Mouse (Mus musculus): ENCODE measurements at regions not wholly inside any gene's neighbourhood (a gene's known extent, or its start where the extent isn't known, plus 50 kb on each side); places are given as distances from the start of the nearest gene placed in this dataset.

DNA sequence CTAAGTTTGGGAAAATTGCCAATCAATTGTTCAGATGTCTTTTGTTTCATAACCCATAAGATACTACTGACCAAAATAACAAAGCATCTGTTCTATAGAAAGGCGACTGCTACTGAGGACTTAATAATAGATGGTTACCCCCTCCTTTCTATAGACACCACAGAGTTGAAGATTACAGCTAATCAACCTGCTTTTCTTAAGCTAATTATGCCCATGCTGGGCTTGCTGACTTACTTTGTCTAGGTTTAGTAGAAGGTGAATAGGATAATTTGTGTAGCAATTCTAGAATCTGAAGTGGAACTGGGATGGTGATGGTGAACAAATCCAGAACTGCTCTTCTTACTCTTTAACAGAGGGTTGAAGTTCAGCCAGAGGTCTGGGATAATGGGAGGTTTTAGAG is 53.8 kb upstream of the Tbx18 start:
- Histone ChIP-seq H3K27ac (no peak overlapping the region), H3K9me3 (replicated peaks) (no peaks in the 10 kb centered on the region), H3K27me3 (no peaks in the 10 kb centered on the region), H3K4me3 (replicated peaks) (no peak overlapping the region), H3K9ac (no peak overlapping the region), H3K4me1 (replicated peaks) (no peaks in the 10 kb centered on the region), H3K36me3 (no peaks in the 10 kb centered on the region), H3K4me2 (no peak overlapping the region)
- 40% methylated on average over 1 of the region's 1 CpGs for WGBS (ENCODE audit: insufficient replicate concordance)
- DNase-seq (no peak), ATAC-seq (ENCODE audit: low read depth) (no peak)

- Histone ChIP-seq H3K4me1 (replicated peaks) (no peaks in the 10 kb centered on the region), H3K4me3 (replicated peaks) (no peak overlapping the region), H3K27ac (no peak overlapping the region), H3K9me3 (replicated peaks) (no peaks in the 10 kb centered on the region), H3K36me3 (no peaks in the 10 kb centered on the region), H3K4me2 (no peak overlapping the region), H3K27me3 (no peaks in the 10 kb centered on the region), H3K9ac (no peak overlapping the region)
- DNase-seq (no peak), ATAC-seq (ENCODE audit: low read depth) (no peak)
- 61% methylated on average over 2 of the region's 2 CpGs for WGBS (ENCODE audit: insufficient replicate concordance)
Measured at GRCm38 (mm10) chr9:87811746-87812145, 80.7 kb upstream of the Tbx18 start.

DNA sequence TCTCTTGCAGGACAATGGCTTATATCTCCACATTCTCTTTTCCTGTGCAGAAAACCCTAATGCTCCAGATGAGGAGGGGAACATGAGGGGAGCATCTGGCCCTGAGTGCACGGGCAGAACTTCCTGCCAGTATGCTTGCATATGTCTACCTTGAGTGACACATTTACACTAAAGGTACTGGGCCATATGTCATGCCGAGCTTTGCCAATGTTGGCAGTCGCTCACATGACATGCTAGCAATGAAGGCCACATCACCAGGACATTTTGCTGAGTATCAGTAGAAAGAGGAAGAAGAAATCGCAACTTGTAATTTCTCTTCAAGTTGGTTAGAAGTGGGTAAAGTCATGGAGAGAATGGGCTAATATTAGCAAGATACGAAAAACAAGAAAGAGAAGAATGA is 91.2 kb upstream of the Tbx18 start:
- H3K9me3 ChIP-seq (replicated peaks): no peaks in the 10 kb centered on the region; the same call in 1 of the 2 replicates
- H3K27me3 ChIP-seq: no peaks in the 10 kb centered on the region
- DNase-seq (no peak), ATAC-seq (ENCODE audit: low read depth) (no peak)
- no peaks in the 10 kb centered on the region for H3K4me1 ChIP-seq (replicated peaks)
- H3K4me2 ChIP-seq: no peak overlapping the region
- no peak overlapping the region for H3K27ac ChIP-seq
- H3K4me3 ChIP-seq (replicated peaks): no peak overlapping the region
- H3K9ac ChIP-seq: no peak overlapping the region
- no peaks in the 10 kb centered on the region for H3K36me3 ChIP-seq
- 56% methylated on average over 5 of the region's 5 CpGs for WGBS (ENCODE audit: insufficient replicate concordance)

- Histone ChIP-seq H3K4me1 (replicated peaks) (no peaks in the 10 kb centered on the region), H3K9me3 (replicated peaks) (no peaks in the 10 kb centered on the region; the same call in 1 of the 2 replicates), H3K4me2 (no peak overlapping the region), H3K27ac (no peak overlapping the region), H3K9ac (no peak overlapping the region), H3K36me3 (no peaks in the 10 kb centered on the region), H3K27me3 (no peaks in the 10 kb centered on the region), H3K4me3 (replicated peaks) (no peak overlapping the region)
- no peak for ATAC-seq (ENCODE audit: low read depth)
- DNase-seq: no peak
- WGBS (ENCODE audit: insufficient replicate concordance): 61% methylated on average over 8 of the region's 8 CpGs
Measured at GRCm38 (mm10) chr9:87824691-87825230, 93.7 kb upstream of the Tbx18 start.

DNA sequence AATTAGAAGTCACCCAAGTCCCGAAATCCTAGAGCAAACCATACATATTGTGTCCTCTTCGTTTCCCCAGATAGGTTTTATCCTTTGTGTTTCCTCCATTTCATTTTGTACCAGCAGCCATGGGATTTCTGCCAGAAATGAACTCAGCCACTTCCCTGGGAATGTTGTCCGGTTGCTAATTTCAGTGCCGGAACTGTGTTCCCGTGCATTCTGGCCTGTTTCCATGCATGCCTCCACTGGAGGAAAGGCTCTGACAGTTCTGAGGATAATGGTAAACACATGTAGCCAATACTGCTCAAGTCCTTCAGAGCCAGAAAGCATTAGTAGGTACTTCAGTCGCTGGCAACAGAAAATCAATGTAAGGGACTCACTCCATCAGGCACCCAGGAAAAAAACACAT is 112.8 kb upstream of the Tbx18 start:
- no peak overlapping the region for H3K27ac ChIP-seq
- ATAC-seq (ENCODE audit: low read depth) (no peak), DNase-seq (no peak)
- no peaks in the 10 kb centered on the region for H3K4me1 ChIP-seq (replicated peaks)
- H3K4me2 ChIP-seq: no peak overlapping the region
- no peak overlapping the region for H3K9ac ChIP-seq
- no peaks in the 10 kb centered on the region for H3K27me3 ChIP-seq
- 59% methylated on average over 6 of the region's 6 CpGs for WGBS (ENCODE audit: insufficient replicate concordance)
- no peaks in the 10 kb centered on the region for H3K9me3 ChIP-seq (replicated peaks)
- no peak overlapping the region for H3K4me3 ChIP-seq (replicated peaks)
- H3K36me3 ChIP-seq: no peaks in the 10 kb centered on the region

DNA sequence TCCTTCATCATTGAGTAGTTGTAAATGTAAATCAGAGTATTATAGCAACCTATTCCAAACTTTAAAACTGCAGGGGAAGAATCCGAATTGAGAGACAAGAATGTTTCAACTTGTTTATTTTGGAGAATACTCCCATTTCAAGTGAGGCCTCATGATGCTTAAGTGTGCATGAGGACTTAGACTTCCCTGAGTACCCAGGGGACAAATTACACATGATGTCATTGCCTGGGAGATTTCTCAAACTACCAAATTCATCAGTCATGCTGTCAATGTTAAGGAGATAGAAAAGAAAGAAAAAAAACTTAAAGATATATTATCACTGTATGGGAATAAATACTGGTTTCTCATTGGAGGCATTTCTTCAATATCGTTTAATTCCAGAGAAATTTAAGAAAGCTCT is 113.4 kb upstream of the Tbx18 start:
- DNase-seq: no peak
- H3K4me3 ChIP-seq (replicated peaks): no peak overlapping the region
- H3K27me3 ChIP-seq: no peaks in the 10 kb centered on the region
- H3K9ac ChIP-seq: no peak overlapping the region
- H3K9me3 ChIP-seq (replicated peaks): no peaks in the 10 kb centered on the region
- no peaks in the 10 kb centered on the region for H3K4me1 ChIP-seq (replicated peaks)
- no peaks in the 10 kb centered on the region for H3K36me3 ChIP-seq
- no peak overlapping the region for H3K27ac ChIP-seq
- WGBS (ENCODE audit: insufficient replicate concordance): 51% methylated on average over 2 of the region's 2 CpGs
- no peak for ATAC-seq (ENCODE audit: low read depth)
- no peak overlapping the region for H3K4me2 ChIP-seq

DNA sequence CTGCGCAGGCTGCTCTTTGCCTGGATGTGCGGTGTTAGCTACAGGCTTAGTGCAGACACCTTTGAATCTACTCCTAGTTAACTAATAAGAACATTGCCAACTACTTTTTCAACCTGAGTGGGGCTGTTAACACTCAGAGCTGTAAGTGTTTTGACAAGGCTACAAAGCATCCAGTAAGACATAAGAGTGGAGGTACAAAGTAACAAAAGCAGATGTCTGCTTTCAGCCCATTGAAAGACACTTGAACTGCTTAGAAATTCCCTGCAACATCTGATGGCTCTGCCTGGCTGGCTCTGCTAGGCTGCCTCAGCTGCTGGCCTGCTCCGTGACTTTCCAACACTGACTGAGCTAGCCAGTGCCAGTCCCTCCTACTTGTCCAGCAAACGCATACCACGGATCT is 117.8 kb upstream of the Tbx18 start:
- no peaks in the 10 kb centered on the region for H3K4me1 ChIP-seq (replicated peaks)
- no peak overlapping the region for H3K9ac ChIP-seq
- DNase-seq: no peak
- no peaks in the 10 kb centered on the region for H3K36me3 ChIP-seq
- 74% methylated on average over 5 of the region's 5 CpGs for WGBS (ENCODE audit: insufficient replicate concordance)
- H3K4me2 ChIP-seq: no peak overlapping the region
- no peaks in the 10 kb centered on the region for H3K27me3 ChIP-seq
- no peak overlapping the region for H3K27ac ChIP-seq
- no peak overlapping the region for H3K4me3 ChIP-seq (replicated peaks)
- ATAC-seq (ENCODE audit: low read depth): no peak
- H3K9me3 ChIP-seq (replicated peaks): no peaks in the 10 kb centered on the region

GRCm38 (mm10) chr9:87850133-87850532 is 119.1 kb upstream of the Tbx18 start:
- ATAC-seq (ENCODE audit: low read depth) (no peak), DNase-seq (no peak)
- Histone ChIP-seq H3K9me3 (replicated peaks) (no peaks in the 10 kb centered on the region), H3K9ac (no peak overlapping the region), H3K27me3 (no peaks in the 10 kb centered on the region), H3K4me2 (no peak overlapping the region), H3K27ac (no peak overlapping the region), H3K36me3 (no peaks in the 10 kb centered on the region), H3K4me3 (replicated peaks) (no peak overlapping the region), H3K4me1 (replicated peaks) (no peaks in the 10 kb centered on the region)
- WGBS (ENCODE audit: insufficient replicate concordance): 74% methylated on average over 1 of the region's 1 CpGs

DNA sequence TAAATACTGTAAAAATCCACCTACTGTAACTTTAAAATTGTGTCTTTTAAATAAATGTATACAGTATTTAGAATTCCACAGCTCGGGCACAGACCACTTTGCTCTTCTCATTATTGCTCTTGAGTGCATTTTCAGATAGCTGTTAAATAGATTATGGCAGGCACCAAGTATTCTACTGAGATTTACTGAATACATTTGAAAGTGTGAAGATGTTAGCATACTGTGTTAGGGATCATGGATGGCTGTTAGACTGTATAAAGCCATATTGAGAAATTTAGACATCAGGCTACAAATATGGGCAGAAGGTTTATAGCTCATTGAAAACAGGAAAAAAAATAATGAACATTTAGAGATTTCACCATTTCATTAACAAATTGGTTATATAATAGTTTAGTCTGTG is 130.5 kb upstream of the Tbx18 start:
- no peaks in the 10 kb centered on the region for H3K9me3 ChIP-seq (replicated peaks)
- DNase-seq: no peak
- no peak overlapping the region for H3K27ac ChIP-seq
- no peak overlapping the region for H3K4me3 ChIP-seq (replicated peaks)
- no peaks in the 10 kb centered on the region for H3K4me1 ChIP-seq (replicated peaks)
- H3K27me3 ChIP-seq: no peaks in the 10 kb centered on the region
- no peak overlapping the region for H3K4me2 ChIP-seq
- no peak overlapping the region for H3K9ac ChIP-seq
- 40% methylated on average over 1 of the region's 1 CpGs for WGBS (ENCODE audit: insufficient replicate concordance)
- no peak for ATAC-seq (ENCODE audit: low read depth)
- no peaks in the 10 kb centered on the region for H3K36me3 ChIP-seq

DNA sequence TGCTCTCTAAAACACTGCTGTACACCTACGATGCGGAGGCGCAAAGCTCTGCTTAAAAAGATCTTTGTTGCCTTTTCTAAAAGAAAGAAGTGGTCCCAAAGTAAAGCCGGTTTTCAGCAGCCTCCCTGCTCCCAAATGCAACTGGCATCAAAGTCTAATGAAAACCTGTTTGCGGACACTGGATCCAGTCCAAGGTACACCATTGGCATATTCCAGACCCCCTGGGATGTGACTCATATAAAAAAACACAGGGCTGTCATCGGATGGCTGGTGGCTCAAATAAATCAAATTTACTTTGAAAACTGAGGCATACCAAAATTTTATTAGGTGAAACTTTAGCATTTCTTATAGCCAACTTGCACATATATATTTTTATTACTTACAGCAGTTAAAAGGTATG is 134.2 kb upstream of the Tbx18 start:
- WGBS (ENCODE audit: insufficient replicate concordance): 71% methylated on average over 6 of the region's 6 CpGs
- no peak overlapping the region for H3K27ac ChIP-seq
- no peak overlapping the region for H3K4me2 ChIP-seq
- ATAC-seq (ENCODE audit: low read depth): no peak
- no peak for DNase-seq
- no peaks in the 10 kb centered on the region for H3K4me1 ChIP-seq (replicated peaks)
- no peak overlapping the region for H3K4me3 ChIP-seq (replicated peaks)
- no peaks in the 10 kb centered on the region for H3K36me3 ChIP-seq
- no peaks in the 10 kb centered on the region for H3K27me3 ChIP-seq
- no peaks in the 10 kb centered on the region for H3K9me3 ChIP-seq (replicated peaks)
- H3K9ac ChIP-seq: no peak overlapping the region

DNA sequence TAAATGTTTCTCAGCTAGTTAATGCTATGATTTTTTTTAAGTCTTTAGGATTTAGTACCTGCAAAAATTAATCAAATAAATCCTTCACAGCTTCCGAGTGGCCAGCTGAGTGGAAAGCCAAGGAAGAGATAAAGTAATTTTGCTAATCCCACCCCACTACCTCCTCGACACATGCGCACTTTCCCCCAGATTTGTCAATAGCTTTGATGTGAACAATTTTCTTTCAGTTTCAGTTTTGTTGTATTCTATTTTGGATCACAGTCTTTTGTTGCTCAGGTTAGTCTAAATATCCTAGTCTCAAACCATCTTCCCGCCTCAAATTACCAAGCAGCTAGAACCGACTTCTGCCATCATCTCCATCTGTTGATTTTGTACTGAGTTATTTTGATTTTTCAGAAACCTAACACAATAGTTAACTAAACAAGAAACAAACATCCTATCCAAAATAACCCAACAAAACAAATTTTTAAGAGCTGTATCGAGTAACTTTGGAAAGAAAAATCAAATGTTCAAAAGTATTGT is 141.4 kb upstream of the Tbx18 start:
- DNase-seq (no peak), ATAC-seq (ENCODE audit: low read depth) (no peak)
- WGBS (ENCODE audit: insufficient replicate concordance): 68% methylated on average over 6 of the region's 6 CpGs
- Histone ChIP-seq H3K27ac (no peak overlapping the region), H3K9ac (no peak overlapping the region), H3K27me3 (no peaks in the 10 kb centered on the region), H3K36me3 (no peaks in the 10 kb centered on the region), H3K4me3 (replicated peaks) (no peak overlapping the region), H3K9me3 (replicated peaks) (no peaks in the 10 kb centered on the region), H3K4me1 (replicated peaks) (no peaks in the 10 kb centered on the region), H3K4me2 (no peak overlapping the region)

DNA sequence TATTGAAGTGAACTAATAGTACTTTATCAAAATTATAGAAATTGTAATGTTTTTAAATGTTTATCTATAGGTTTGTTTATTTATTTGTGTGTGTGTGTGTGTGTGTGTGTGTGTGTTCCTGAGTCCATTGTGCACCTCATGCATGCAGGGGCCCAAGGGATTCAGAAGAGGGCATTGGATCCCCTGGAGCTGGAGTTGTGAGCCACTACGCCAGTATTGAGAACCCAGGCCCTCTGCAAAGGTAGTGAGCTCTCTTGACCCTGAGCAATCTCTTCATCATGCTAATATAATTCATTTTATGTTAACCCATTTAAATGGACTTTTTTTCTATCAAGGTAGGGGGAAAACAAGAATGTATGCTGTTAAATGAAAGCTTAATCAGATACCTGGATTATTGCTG is 151.5 kb upstream of the Tbx18 start:
- ATAC-seq (ENCODE audit: low read depth) (no peak), DNase-seq (no peak)
- no peak overlapping the region for H3K4me2 ChIP-seq
- no peak overlapping the region for H3K9ac ChIP-seq
- WGBS (ENCODE audit: insufficient replicate concordance): 29% methylated on average over 1 of the region's 1 CpGs
- H3K4me1 ChIP-seq (replicated peaks): no peaks in the 10 kb centered on the region
- H3K36me3 ChIP-seq: no peaks in the 10 kb centered on the region
- no peaks in the 10 kb centered on the region for H3K9me3 ChIP-seq (replicated peaks)
- no peaks in the 10 kb centered on the region for H3K27me3 ChIP-seq
- H3K4me3 ChIP-seq (replicated peaks): no peak overlapping the region
- no peak overlapping the region for H3K27ac ChIP-seq
